Mouse (Mus musculus) layer of hippocampus, adult 8-10 months (tissue): ENCODE measurements around the gene 4833420G17Rik. TPM values are rescaled to one million over a fixed set of nuclear protein-coding genes. Genes with fewer than 3 reads are reported as not detected.
"Not testable (repeated sequence)": the region's sequence is repeated elsewhere in the genome, so short reads cannot be mapped to it uniquely, and the experiment has no call there.

Experiments used
- DNase-seq, 2 experiments: peaks; one replicate each; pipeline ENCODE4 v3.0.0; 2022; ENCODE audit warnings: low spot score in 2 of 2
- total RNA-seq, 4 experiments: library from RNA; stranded (reverse); gene quantifications; 2 replicates each; pipeline ENCODE4 v1.2.4; 2022

Gene 4833420G17Rik
- total RNA-seq, result 10 to 100 TPM; 20.2 to 28.5 (median 27.5) TPM

GRCm38 (mm10) chr13:119462596-119463560, at the start of gene 4833420G17Rik:
TSS of gene 4833420G17Rik (plus strand) at chr13:119462768.
- DNase-seq, result peak; percentile 82 to 85

- DNase-seq, result no peak
Observed at GRCm38 (mm10) chr13:119413026-119413425, 49.5 kb upstream of the 4833420G17Rik start.

GRCm38 (mm10) chr13:119418479-119418878, 44.1 kb upstream of the 4833420G17Rik start:
- no peak for DNase-seq

GRCm38 (mm10) chr13:119430164-119430563, 32.4 kb upstream of the 4833420G17Rik start:
- DNase-seq, result no peak

- DNase-seq, result no peak
Observed at GRCm38 (mm10) chr13:119432041-119432440, 30.5 kb upstream of the 4833420G17Rik start.

- no peak for DNase-seq
Observed at GRCm38 (mm10) chr13:119434359-119434758, 28.2 kb upstream of the 4833420G17Rik start.

- no peak for DNase-seq
Observed at GRCm38 (mm10) chr13:119442244-119442643, 20.3 kb upstream of the 4833420G17Rik start.

GRCm38 (mm10) chr13:119453563-119453962, 9.0 kb upstream of the 4833420G17Rik start:
- DNase-seq, result no peak

GRCm38 (mm10) chr13:119455082-119455481, 7.5 kb upstream of the 4833420G17Rik start:
- no peak for DNase-seq

- no peak for DNase-seq
Observed at GRCm38 (mm10) chr13:119456342-119456741, 6.2 kb upstream of the 4833420G17Rik start.

- no peak for DNase-seq
Observed at GRCm38 (mm10) chr13:119461900-119462595, 520 bp upstream of the 4833420G17Rik start.

- DNase-seq, result no peak
Observed at GRCm38 (mm10) chr13:119476631-119477030, 14.1 kb downstream of the 4833420G17Rik start.

GRCm38 (mm10) chr13:119477789-119478188, 15.2 kb downstream of the 4833420G17Rik start:
- no peak for DNase-seq

- no peak for DNase-seq
Observed at GRCm38 (mm10) chr13:119487354-119487753, 24.8 kb downstream of the 4833420G17Rik start.

- peak; percentile 54 to 74 for DNase-seq
Observed at GRCm38 (mm10) chr13:119487880-119488580, 25.5 kb downstream of the 4833420G17Rik start, which contains the start of the genes Tmem267 and 3110070M22Rik. TSS of gene Tmem267 (plus strand) at chr13:119488039. TSS of gene 3110070M22Rik (minus strand) at chr13:119488383.

- not testable (repeated sequence) for DNase-seq
Observed at GRCm38 (mm10) chr13:119492083-119492482, 29.5 kb downstream of the 4833420G17Rik start.

GRCm38 (mm10) chr13:119494938-119495337, 32.4 kb downstream of the 4833420G17Rik start:
- DNase-seq, result not testable (repeated sequence)
